Mouse (Mus musculus): ENCODE measurements at regions not wholly inside any gene's neighbourhood (a gene's known extent, or its start where the extent isn't known, plus 50 kb on each side); places are given as distances from the start of the nearest gene placed in this dataset.

DNA sequence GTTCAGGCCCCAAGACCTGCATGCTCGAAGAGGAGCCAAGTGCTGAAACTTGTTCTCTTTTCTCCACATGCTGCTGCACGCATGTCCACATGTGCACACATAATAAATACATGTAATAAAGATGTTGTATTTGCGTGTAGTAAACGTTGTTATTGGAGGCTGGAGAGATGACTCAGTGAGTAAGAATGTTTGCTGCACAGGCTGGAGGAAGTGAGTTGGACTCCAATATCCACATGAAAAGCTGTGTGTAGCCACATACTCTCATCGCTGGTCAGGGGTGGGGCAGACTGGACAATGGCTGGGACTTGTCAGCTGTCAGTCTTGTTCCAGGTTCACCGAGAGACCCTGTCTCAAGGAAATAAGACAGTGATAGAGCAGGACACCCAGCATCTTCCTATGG lies 147.8 kb downstream of the Mtx2 start:
- in situ Hi-C loops (cut with MboI; ENCODE audit: low pct_unique_long_range_greater_than_20kb in 1 of 2, low sequenced_read_pairs in 2 of 2, unreplicated experiment in 1 of 2): no loop called here

DNA sequence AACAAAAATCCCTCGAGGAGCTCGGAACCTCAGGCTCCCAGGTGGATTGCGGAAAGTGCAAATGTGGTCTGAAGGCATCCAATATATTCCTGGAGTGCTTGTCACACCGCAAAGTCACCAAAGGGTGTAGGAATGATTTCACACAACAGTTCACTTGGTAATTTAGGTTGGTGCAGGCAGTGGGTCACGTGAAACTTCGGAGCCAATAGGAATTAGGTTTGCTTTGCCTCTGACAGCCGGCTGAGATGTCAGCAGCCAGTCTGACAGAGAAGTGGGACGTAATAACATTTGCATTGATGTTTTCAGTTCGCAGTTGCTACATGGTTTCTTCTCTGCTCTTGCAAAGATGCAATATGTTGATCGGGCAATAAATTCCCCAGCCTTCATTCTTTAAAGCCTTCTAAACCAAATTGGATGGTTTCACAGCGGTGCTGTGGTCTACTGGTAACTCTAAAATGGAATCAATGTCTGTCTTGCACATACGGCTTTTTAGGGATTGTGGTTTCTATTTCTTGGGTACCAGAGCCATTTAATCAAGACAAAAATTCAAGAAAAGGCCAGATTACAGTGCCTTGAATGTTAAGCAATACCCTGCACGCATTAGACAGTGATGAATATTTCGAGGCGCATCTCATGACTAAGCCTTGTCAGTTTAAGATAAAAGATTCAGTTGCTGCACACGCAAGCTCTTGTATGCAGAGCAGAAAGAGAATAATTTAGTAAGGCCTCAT lies 149.2 kb downstream of the Mtx2 start:
- in situ Hi-C loops (cut with MboI; ENCODE audit: low pct_unique_long_range_greater_than_20kb in 1 of 2, low sequenced_read_pairs in 2 of 2, unreplicated experiment in 1 of 2): no loop called here

GRCm38 (mm10) chr2:74977348-74977747 lies 151.7 kb downstream of the Mtx2 start:
- in situ Hi-C loops (cut with MboI; ENCODE audit: low pct_unique_long_range_greater_than_20kb in 1 of 2, low sequenced_read_pairs in 2 of 2, unreplicated experiment in 1 of 2): no loop called here

DNA sequence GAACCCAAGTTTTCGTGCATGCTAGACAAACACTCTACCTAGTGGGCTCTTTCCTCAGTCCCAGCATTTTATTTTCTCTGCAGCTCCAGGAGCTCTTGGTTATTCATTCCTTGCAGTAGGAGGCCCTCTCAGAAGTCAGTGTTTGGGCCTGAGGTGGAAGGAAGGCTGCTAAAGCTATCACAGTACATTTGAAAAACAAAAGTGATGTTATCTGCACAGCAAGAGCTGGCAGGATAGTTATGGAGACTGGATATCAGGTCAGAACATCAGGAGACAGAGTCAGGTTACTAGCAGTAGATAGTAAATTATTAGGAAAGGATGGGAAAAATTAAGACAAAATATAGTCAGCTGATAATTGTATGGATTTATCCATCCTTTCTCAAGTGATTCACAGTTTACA lies 152.2 kb downstream of the Mtx2 start:
- in situ Hi-C loops (cut with MboI; ENCODE audit: low pct_unique_long_range_greater_than_20kb in 1 of 2, low sequenced_read_pairs in 2 of 2, unreplicated experiment in 1 of 2): no loop called here

- in situ Hi-C loops (cut with MboI; ENCODE audit: low pct_unique_long_range_greater_than_20kb in 1 of 2, low sequenced_read_pairs in 2 of 2, unreplicated experiment in 1 of 2): no loop called here
Measured at GRCm38 (mm10) chr2:74981856-74982255, 156.3 kb downstream of the Mtx2 start.

DNA sequence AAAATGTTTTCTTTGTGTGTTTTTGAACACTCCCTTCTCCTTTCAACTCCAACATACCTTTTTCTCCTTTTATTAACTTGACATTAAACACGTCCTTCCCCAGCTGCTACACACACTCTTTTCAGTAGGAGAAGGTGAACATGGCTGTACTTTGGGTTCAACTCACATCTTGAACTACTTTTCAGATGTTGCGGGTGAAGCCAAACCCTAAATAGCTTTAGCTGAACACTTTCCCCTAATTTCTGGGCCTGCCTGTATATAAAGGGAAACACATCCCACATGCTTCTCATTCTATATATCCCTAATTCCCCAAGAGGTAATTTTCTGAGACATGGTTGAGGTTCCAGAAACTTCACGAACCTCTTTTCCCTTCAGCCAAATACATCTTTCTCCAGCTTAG lies 168.2 kb downstream of the Mtx2 start:
- in situ Hi-C loops (cut with MboI; ENCODE audit: low pct_unique_long_range_greater_than_20kb in 1 of 2, low sequenced_read_pairs in 2 of 2, unreplicated experiment in 1 of 2): no loop called here

DNA sequence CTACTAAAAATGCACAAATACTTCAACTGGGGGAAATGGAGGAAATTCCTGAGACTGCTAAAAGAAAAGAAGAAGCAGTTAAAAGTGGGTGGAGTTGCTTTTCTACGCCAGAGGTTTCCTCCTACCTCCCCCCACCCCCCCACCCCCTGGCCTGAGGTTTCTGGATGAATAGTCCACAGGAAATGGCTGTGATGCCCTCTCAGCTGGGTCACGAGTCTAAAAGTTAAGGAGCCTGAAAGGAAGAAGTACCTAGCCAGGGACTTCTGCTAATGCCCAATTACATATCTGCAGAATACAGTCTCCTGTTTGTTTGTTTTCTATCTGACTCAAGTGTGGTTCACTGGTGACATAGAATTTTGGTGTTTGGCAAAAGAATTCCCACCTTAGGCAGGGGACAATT lies 169.4 kb downstream of the Mtx2 start:
- in situ Hi-C loops (cut with MboI; ENCODE audit: low pct_unique_long_range_greater_than_20kb in 1 of 2, low sequenced_read_pairs in 2 of 2, unreplicated experiment in 1 of 2): no loop called here

GRCm38 (mm10) chr2:74997736-74998135 lies 172.1 kb downstream of the Mtx2 start:
- in situ Hi-C loops (cut with MboI; ENCODE audit: low pct_unique_long_range_greater_than_20kb in 1 of 2, low sequenced_read_pairs in 2 of 2, unreplicated experiment in 1 of 2): no loop called here

- in situ Hi-C loops (cut with MboI; ENCODE audit: low pct_unique_long_range_greater_than_20kb in 1 of 2, low sequenced_read_pairs in 2 of 2, unreplicated experiment in 1 of 2): no loop called here
Measured at GRCm38 (mm10) chr2:75000368-75000796, 174.8 kb downstream of the Mtx2 start.

DNA sequence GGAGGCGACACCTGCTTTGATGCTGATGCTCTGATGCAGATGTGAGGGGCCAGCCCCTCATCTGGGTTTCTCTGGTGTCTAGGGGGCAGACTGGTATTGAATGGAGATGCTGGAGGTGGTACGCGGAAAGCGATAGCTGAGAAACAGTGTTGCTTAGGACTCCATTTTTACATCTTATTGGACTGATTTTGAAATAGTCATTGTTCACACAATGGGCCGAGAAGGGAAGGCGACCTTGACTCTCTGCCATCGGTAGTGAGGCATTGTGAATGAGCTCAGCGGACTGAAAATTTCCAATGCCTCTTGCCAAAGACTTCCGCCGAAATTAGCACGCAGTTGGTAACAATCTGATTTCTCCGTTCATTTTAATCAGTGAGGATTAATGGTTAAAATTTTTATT lies 177.0 kb downstream of the Mtx2 start:
- in situ Hi-C loops (cut with MboI; ENCODE audit: low pct_unique_long_range_greater_than_20kb in 1 of 2, low sequenced_read_pairs in 2 of 2, unreplicated experiment in 1 of 2): no loop called here

GRCm38 (mm10) chr2:75008116-75008515 lies 182.5 kb downstream of the Mtx2 start:
- in situ Hi-C loops (cut with MboI; ENCODE audit: low pct_unique_long_range_greater_than_20kb in 1 of 2, low sequenced_read_pairs in 2 of 2, unreplicated experiment in 1 of 2): no loop called here

DNA sequence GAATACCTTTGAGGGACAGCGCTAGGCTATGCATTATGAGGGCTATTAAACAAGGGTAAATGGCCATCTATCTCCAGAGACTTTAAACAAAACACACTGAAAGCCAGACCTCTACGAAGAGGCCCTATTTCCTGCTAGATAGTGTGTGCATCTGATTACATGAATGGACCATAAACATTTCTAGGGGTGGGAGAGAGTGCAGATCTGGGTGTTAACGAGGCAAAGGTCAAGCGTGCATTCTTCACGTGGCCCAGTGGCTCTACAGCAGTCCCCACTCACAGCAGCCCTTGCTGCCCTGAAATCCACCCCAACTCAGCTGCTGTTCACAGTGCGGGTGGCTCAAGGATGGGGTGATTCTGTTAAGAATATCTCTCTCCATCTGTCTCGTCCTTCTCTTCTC lies 185.0 kb downstream of the Mtx2 start:
- in situ Hi-C loops (cut with MboI; ENCODE audit: low pct_unique_long_range_greater_than_20kb in 1 of 2, low sequenced_read_pairs in 2 of 2, unreplicated experiment in 1 of 2): no loop called here

GRCm38 (mm10) chr2:75012046-75012445 lies 186.4 kb downstream of the Mtx2 start:
- in situ Hi-C loops (cut with MboI; ENCODE audit: low pct_unique_long_range_greater_than_20kb in 1 of 2, low sequenced_read_pairs in 2 of 2, unreplicated experiment in 1 of 2): no loop called here

GRCm38 (mm10) chr2:75014994-75015728 lies 189.6 kb downstream of the Mtx2 start:
- in situ Hi-C loops (cut with MboI; ENCODE audit: low pct_unique_long_range_greater_than_20kb in 1 of 2, low sequenced_read_pairs in 2 of 2, unreplicated experiment in 1 of 2): no loop called here

DNA sequence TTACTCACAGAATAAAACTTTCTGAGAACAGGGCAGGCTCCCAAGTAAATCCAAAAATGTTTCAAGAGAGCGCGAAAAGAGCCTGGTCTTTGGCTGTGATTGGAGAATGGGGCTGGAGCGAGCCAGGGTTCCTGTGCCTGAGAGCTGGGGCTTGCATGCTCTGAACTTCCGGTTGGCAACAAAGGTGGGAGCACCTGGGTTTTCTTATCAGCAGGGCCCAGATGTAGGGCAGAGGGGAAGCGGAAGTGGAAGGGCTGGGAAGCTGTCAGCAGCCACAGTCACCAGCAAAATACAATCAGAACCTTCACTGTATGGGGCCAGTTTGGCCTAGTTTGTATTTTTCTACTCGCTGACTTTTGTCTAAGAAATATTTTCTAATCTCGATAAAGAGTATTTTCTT lies 193.9 kb downstream of the Mtx2 start:
- in situ Hi-C loops (cut with MboI; ENCODE audit: low pct_unique_long_range_greater_than_20kb in 1 of 2, low sequenced_read_pairs in 2 of 2, unreplicated experiment in 1 of 2): no loop called here

- in situ Hi-C loops (cut with MboI; ENCODE audit: low pct_unique_long_range_greater_than_20kb in 1 of 2, low sequenced_read_pairs in 2 of 2, unreplicated experiment in 1 of 2): no loop called here
Measured at GRCm38 (mm10) chr2:75021639-75022038, 196.0 kb downstream of the Mtx2 start.

DNA sequence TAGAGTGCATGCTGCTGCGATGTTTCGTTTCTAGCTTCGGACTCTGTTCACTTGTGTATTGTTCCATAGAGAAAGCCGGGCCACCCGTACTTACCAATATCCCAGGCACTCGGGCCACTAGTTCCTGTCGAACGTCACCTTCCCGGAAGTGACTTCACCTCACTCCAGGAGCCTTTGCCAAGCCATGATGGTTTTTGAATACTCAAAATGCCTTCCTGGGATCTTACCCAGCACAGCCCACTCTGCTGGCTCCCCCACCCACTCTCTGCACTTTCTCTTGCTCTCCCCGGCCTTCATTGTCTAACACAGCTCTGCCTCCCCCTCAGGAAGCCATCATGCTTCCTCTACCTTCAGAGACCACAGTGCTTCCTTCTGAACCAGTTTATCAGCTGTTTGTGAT lies 202.5 kb downstream of the Mtx2 start:
- in situ Hi-C loops (cut with MboI; ENCODE audit: low pct_unique_long_range_greater_than_20kb in 1 of 2, low sequenced_read_pairs in 2 of 2, unreplicated experiment in 1 of 2): no loop called here

GRCm38 (mm10) chr2:75029089-75029693 lies 203.6 kb downstream of the Mtx2 start:
- in situ Hi-C loops (cut with MboI; ENCODE audit: low pct_unique_long_range_greater_than_20kb in 1 of 2, low sequenced_read_pairs in 2 of 2, unreplicated experiment in 1 of 2): no loop called here

DNA sequence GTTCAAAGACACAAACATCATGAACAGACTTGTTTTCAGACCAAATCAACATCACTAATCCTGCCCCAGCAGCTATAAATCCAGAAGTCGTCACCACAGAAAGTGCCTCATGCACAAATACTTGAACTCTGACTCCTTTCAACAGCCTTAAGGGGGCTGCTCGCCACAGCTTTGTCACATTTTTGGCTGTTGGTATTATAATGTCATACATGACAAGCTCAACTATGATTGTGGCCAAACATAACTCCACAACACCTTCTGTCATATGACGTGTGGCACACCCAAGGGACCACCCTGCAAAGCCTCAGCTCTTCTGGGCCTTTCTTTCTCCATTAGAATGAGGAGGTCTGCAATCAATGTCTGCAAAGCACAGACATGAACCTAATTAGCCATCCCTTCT lies 209.1 kb downstream of the Mtx2 start:
- in situ Hi-C loops (cut with MboI; ENCODE audit: low pct_unique_long_range_greater_than_20kb in 1 of 2, low sequenced_read_pairs in 2 of 2, unreplicated experiment in 1 of 2): no loop called here

DNA sequence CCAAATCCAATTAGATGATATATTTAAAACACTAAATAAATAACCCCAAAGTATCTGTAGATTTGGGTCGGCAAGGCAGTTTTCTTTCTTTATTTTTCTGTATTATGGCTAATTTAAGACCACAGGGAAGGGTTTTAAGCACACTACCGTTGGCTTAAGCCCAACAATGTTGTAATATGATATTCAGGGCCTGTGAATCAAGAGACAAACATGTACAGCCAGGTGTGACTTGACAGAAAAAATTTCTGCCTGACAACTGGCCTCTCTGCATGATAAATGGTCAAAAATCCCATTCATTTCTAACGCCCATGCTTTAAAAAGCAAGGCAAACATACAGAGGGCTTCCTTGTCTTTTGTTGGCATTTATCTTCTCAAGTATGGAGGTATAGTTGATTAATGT lies 213.5 kb downstream of the Mtx2 start:
- in situ Hi-C loops (cut with MboI; ENCODE audit: low pct_unique_long_range_greater_than_20kb in 1 of 2, low sequenced_read_pairs in 2 of 2, unreplicated experiment in 1 of 2): no loop called here
